Mouse (Mus musculus) CD4-positive, CD25-positive, alpha-beta regulatory T cell, adult 2 months (primary cell): ENCODE measurements around the gene Spa17.

Source experiments
- DNase-seq: peaks from one replicate; pipeline ENCODE4 v3.0.0-alpha.2; 2012; ENCODE audit warnings: low read depth, low spot score

Spa17 gene

DNA sequence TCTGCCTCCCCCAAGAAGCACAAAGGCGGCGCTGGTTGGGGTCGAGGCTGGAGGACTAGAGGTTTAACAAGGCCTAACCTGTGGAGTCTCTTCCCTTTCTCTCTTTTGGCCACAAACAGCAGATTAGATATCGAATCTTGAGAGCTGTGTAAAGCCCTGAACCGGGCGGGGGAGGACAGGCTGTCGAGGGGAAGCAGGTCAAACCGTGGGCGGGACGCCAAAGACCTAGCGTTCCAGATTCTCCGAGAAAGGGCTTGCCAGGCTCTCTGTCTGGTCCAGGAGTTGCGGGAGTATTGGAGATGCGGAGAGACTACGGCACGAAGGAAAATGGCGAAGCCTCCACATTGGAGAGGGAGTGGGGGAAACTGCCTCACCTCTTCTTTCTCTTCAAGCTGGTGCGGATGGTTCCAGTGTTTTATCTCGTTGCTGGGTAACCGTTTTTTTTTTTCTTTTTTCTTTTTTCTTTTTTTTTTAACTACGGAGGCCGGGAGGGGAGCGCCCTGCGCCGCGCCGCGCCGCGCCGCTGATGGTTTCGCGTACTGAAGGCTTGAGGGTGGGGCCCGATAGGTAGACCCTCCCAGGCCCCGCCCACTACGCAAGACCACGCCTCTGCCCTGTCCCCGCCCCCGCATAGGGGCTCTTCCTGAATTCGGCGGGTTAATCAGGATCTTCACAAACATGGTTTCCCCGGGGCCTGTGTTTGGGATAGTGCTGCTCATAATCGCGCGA is at the start of gene Spa17:
Spa17 (minus strand) TSS at position 541 of the 729 bp plus-strand sequence.
- peak; percentile 94 for DNase-seq

DNA sequence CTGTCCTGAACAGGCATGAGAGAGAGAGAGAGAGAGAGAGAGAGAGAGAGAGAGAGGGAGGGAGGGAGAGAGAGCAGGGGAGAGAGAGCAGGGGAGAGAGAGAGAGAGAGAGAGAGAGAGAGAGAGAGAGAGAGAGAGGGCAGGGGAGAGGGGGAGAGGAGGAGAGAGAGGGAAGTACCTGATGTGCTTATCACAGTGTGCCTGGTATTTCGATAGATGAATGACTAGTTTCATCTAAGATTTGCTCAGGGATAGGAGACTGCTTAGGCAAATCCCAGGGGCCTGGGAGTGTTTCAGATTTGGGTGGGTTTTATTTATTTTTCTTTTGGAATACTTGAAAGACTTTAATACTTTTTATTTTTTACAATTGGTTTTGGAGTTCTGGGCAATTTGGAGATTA is 49.7 kb upstream of the Spa17 start:
- DNase-seq, result no peak

DNA sequence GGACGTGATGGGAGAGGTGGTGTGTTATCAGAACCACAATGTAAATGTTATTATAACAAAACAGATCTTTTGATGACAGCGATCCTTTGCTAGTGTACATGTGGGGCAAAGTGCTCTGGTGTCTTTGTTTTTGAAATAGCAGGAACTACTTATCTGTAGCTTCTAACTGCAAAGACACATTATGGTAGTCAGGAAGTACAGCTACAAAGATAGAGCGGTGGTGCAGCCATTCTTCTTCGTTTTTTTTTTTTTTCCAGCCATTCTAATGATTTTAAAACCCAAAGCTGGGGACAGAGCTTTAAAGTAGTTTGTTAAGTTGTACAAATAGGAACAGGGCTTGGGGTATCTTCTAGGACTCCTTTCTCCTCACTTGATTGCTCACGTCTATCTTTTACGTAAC is 45.9 kb upstream of the Spa17 start:
- DNase-seq, result no peak

DNA sequence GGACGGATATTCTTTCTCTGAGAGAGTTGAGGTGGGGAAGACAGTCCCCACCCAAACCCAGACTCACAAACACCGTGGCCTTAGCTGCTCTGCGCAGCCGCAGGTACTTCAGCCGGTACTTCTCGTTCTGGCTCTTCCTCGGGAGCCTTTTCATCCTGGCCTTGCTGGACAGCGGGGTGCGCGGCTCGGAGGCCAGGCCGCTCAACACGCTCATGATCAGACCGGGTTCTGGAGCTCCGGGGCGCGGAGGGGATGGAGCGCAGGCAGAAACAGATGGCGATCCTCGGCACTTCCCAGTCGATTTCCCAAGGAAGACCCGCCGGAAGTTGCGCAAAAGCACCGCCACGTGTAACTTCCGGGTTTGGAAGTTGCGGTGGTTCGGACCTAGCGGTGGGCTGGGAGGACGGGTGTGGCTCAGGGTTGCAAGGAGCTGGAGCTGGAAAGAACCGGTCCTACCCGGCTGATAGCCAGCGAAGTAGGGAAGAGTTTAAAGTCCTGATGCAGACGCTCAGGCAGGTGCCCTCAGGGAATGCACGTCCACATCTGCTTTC is 43.5 kb upstream of the Spa17 start, which contains the start of gene Tbrg1:
Tbrg1 (minus strand) TSS at position 382 of the 551 bp plus-strand sequence.
- peak; percentile 71 for DNase-seq

DNA sequence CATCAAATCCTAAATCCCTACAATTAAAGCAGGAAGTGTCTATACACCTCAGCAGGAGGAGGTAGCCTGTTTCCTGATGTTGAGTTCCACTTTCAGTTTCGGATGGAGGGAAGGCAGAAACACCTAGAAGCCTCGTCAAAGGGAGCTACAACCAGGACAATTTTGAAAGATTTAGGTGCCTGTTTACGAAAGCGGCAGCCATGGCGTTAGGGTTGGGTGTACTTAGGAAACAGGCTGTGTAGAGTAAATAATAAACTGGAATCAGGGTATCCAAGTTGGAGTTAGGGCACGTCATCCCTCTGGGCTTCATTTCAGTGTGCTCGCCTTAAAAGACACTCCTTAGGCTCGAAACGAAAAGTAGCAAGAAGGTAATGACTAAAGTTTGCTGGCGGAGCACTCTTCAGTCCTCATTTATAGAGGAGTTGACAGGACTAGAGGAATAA is 42.9 kb upstream of the Spa17 start:
- DNase-seq, result peak; percentile 76

DNA sequence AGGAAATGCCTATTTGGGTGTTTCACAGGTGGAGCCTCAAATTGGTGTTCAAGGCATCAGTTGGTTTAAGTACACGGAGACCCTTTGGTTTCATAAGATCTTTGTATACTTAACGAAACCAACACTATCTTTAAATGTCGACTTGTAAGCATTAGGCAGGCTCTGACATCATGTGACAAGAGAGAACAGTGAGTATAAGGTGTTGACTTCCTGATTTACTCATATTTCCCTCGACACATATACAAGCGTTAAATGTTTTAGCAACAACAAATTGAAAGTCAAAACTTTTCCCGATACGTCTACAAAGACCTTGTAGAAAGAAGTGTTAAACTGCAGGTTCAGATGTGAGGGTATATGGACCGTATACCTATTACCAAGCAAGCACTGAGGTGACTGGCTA is 42.4 kb upstream of the Spa17 start:
- peak; percentile 56 for DNase-seq

DNA sequence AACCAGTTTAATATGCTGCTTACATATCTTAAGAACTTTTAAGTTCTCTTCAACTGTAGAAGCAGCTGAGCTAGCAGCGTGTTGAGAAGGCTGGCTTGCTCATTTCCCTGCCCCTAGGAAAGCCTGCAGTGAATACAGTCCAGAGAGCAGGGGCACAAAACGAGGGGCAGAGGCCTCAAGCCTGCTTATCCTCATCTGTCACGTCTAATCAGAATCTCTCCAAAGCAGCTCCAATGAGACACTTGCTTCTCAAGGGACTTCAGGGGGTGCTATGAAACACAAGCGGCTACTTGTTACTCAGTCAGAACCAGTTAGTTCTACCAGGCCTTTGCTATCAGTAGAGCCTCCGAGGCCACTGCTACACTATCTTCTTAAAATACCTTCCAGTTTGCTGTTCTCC is 40.3 kb upstream of the Spa17 start:
- DNase-seq, result no peak

DNA sequence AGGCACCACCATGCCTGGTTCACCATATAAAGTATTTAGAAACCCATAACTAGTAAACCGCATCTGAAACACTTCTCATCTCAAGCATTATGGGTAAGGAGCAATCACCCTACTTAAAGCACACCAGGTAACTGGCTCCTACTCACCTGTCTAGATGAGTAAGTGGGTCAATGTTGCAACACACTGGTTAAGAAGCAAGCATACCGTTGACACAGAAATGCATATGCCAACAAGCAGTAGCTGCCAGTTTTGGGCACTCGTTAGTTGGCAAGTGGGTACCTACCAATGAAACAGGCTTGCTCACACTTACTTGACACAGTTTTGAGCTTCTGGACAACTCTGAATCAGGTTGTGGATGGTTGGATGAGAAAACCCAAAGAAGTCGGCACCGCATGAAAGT is 37.1 kb upstream of the Spa17 start:
- DNase-seq, result no peak

DNA sequence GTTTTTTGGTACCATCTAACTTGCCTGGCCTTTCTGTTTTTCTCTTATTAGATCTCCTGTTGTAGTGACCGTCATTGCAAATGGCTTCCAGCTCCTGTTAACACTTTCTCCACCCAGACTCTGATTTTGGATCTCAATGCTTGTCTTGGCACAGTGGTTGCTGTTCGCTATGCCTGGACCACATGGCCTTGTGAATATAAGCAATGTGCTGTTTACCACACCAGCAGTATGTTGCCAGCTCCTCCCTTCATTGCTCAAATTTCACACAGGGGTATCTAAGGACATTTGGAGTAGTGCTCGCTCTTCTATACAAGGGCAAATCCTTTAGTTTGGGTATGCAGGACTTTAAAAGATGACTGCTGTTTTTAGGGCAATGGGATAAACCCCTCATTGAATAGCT is 32.7 kb upstream of the Spa17 start:
- no peak for DNase-seq

DNA sequence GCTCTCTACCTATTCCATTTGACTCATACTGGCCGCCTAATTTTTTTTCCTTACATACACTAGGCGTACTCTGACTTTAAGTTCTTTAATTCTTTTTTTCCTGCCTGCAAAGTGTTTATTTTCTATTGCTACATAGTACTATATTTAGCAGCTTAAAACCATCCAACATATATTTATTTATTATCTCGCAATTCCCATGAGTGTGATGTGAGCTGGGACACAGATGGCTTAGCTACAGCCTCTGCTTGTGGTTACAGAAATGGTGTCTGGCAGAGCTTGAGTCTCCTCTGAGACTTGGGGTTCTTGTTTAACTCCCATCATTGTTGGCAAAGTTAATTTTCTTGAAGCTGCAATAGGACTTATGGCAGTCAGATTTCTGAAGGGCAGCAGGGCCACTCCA is 25.2 kb upstream of the Spa17 start:
- no peak for DNase-seq

DNA sequence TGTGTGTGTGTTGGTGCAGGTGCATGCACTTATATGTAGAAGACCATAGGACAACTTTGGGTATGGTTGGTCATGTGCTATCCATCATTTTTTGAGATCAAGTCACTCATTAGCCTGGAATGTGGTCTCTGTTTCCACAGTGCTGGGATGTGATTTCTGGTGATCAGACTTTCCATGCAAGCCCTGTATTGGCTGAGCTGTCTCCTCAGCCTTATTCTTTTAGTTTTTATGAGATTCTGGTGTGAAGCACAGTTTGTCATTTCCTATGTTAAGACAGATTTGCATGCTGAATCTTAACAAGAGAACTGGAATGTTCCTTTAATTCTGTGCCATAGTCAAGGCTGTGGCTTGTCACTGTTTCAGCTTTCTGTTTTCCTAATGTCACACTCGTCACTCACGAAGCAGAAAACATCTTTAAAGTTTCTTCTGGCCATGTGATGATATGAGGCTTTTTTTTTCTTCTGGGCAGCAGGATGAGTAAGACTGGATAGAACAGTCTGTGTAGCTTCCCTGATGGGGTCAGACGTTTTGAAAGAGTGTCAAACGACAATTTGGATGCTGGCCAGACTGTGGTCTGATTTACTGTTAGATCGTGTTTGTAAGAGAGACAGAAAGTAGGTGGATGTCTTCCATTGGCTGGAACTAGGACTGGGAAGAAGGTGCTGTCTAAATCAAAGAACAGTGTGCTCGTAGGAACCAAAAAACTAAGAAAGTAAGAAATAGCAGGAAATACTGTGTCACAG is 23.4 kb upstream of the Spa17 start:
- DNase-seq, result no peak

DNA sequence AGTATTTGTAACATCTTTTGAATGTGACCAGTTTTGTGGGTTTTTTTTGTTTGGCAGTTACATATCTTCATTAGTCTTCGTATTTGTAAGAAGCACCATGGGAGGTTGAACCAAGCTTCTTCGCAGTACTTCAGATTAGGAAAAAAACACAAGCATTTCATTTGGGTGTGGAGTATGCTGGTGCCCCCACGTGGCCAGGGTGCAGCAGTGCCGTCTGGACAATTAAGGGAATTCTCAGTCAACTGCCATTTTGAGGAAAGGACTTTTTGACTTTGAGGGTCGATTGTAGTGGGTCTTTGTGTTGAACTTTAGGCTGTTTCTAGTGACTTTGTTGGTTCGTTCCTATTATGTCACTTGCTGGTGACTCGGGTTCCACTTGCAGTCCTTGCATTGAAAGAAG is 22.8 kb upstream of the Spa17 start:
- DNase-seq, result peak; percentile 66

DNA sequence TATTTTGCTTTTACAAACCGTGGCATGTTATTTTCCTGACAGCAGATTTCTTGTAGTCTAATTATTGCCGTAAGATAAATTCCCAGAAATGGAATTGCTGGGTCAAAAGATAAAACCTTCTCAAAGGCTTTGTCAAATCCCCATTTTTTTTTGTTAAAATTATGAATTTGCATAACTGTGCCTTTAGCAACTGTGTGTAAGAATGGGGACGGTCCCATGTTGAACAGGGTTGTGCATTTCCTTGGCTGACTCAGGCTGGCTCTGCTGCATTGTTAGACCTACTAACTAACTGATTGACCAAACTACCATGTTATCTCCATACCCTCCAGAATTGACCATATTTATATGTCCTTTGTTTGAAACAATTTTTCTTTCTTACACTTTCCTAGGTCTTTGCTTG is 20.7 kb upstream of the Spa17 start:
- no peak for DNase-seq

DNA sequence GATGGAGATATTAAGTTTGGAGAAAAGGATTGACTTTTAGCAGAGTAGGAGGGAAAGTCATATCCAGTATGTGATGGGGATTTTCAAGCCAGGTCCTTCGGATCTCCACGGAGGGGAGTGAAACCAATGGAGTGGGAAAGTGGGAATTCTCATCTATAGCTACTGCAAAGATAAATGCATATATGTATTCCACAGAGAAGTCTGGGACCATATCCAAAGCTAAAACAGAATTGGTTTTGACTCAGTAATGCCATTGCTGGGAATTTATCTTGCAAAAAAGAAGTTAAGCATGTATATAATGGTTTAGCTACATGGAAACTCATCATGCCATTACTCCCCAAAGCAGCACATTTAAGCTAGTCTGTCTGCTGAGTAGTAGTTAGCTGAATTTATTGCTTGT is 18.8 kb upstream of the Spa17 start:
- no peak for DNase-seq

DNA sequence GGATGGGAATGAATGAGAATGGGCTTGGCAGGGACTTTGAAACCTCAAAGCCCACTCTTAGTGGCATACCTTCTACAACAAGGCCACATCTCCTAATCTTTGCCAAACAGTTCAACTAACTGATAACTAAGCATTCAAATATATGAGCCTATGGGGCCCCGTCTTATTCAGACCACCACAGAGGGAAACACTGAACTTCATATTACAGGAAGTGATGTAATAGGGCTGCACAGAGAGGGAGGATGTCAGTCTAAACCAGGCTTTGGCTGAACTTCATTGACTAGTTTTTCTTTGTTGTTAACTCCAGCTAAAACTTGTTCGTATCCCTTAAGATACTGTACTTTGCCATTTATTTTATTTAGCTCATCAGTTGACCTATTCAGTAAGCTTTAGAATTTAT is 16.4 kb upstream of the Spa17 start:
- DNase-seq, result no peak

DNA sequence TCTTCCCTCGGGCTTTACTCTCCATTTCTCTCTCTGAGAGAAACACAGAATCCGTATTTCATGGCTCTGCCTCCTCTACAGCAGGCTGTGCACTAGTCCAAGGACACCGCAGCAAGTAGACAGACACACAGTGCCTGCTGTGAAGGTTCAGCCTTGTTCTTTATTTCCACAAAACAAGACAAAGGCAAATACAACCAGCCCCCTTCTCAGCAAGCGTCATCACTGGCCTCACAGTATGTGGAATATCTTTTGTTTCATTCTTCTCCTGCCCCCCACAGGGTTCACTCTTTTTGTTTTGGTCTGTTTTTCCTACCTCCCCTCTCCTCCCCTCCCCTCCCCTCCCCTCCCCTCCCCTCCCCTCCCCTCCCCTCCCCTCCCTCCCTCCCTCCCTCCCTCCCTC is 15.1 kb upstream of the Spa17 start:
- no peak for DNase-seq

DNA sequence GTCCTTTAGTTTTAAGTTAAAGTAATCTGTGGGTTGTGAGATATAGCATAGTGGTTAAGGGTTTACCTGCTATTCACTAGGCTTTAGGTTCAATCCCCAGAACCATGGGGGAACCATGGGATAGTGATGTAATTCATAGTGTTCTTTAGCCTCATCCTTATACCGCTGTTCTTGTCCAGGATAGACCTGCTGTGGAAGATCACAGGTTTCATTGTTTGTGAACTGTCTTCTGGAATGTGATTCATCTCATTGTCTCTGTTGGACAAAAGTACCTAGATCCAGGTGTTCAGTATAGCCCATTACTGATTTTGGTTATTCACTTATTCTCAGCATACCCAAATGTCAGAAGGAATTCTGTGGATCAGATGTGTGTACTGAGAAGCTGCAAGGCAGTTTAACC is 13.7 kb upstream of the Spa17 start:
- DNase-seq, result no peak

DNA sequence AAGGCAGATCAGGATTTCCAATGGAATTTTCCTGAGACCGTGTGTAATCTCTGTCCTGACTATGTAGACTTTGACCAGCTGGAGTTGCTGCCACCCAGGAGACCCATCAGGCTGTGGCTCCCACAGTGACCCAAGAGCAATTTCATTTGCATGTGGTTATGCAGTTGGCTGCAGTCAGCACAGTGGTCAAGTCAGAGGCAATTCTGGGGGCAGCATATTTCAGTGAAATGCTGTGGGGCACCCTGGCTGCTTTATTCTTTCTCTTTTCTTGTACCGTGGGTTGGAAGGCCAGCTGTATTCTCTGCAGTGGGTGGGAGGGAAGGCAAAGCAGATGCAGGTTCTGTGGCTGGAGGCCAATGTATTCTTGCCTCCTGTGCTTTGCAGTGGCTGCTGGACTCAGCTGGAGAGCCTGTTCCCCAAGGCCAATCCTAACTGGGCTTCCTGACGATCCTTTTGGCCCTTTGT is 12.6 kb upstream of the Spa17 start:
- no peak for DNase-seq

DNA sequence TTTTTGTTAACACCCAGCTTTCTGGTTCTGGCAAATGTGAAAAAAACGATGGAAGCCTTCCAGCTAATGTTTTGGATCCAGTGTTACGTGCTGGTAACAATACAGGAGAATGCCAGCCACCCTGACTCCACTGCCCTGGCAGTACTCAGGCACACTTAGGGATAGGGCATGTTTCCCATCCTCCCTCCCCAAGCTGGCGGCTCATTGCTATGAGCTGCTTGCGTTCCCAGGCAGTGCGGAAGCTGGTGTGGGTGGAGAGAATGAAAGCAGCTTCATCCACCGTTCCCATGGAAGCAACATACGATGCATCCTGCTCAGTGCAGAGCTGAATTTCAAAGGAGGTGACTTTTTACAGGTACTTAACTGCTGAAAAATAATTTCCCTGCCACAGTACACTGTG is 12.1 kb upstream of the Spa17 start:
- DNase-seq, result no peak

DNA sequence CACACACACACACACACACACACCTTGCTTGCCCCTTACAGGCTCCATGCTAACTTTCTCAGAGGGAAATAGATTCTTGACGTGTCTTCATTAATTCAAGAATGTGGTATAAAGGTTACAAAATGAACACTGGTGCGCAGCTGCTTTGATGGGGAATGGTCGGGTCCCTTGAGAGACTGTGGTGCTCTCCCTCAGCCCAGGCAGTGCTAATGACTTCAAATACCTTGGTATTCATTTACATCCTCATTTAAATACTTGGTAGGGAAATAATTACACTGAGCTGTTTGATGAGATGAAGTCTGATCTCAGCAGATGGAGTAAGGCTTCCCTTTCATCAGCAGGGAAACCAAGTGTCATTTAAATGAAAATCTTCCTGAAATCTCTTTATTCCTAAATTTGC is 11.6 kb upstream of the Spa17 start:
- no peak for DNase-seq

DNA sequence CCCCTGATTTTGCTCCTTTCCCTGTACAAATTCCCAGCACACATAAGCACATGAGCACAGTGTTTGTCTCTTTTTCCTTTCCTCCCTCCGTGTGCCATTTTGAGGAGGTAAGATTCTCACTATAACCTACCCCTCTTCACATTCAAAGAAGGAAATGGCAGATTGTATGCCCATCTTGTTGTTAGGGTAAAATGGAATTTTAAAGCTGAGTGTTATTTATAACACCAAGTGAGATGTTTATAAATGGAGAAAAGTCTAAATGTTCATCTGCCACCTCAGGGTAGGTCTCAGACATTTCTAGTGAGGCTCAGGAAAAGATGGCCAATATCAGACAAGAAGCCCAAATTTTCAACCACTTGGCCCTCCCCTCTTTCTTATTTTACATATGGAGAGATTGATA is 11.0 kb upstream of the Spa17 start:
- DNase-seq, result no peak

DNA sequence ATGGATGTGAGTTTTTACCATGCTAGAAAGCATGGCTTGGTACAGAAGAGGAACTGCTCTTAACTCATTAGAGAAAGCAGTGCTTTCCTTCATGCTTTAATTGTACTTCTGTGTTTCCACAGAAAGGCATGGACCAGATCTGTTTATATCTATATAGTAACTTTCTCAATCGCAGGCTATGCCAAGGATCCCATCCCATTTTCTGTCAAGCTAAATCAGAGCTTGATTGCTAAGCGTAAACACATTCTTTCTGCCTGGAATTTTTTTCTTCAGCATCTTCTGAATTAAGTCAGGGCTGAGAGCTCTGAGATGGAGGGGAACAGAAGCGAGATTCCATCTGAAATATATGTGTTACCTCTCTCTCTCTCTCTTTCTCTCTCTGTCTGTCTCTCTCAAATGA is 10.5 kb upstream of the Spa17 start:
- no peak for DNase-seq

DNA sequence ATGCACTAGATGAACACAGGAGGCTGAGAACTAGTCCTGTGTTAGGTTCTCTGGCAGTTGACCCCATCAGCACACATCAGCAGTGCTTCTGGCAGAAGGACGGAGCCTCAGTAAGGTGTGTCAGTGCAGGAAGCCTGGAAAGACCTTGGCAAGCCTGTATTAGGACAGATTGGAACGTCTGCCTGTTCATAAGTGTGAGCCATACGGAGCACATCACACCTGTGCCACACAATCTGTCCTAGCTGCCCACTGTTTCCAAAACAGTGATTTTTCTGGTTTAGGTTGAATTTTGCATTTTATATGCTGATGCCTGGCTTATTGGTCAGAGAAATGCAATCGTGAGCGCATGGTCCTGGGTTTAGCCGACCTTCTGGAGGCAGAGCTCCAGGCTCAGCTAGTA is 7.8 kb upstream of the Spa17 start:
- no peak for DNase-seq
